Mouse (Mus musculus) forelimb bud, embryonic 11.5 days (tissue): ENCODE measurements around the gene Fam161b.

Experiments
- DNase-seq: peaks from one replicate; pipeline ENCODE4 v3.0.0-alpha.2; 2012; ENCODE audit warnings: low read depth, low spot score

Fam161b gene

DNA sequence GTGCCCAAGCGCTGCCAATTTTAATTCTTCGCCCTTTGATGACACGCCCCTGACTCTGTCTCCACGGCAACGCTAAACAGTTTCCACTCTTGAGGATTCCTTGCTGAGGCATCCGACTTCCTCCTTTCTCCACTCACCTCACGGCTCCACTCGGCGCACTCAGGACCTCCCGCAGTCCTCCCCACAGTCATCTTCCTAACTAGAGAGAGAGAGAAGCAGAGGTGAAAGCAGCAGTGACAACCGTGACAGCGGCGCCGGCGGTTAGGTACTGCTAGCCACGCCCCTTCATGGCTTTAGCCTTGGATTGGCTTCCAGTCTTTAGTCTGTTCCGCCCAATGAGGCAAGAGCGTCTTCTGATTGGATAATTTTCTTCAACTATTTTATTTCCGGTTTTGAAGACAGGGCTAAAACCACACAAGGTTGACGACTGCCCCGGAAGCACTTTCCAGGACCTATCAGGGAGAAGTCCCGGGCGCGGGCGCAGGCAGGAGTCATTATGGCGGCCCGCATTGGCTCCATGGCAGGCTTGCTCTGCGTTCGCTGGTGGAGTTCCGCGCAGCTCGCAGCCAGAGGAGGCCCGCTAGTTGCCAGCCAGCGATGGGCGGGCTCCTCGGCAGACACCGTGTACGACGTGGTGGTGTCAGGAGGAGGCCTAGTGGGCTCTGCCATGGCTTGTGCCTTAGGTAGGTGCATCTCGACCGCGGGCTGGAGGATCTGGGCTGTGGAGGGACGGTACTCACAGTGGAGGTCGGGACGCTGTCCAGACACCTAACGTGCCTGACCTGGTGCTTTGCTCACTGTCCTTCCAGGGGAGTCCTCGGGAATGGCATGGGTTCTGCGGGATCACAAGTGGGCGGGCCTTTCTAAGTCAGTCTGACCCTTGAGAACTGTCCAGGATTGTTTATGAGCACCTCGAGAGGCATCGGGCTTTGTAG lies at the start of gene Fam161b, which contains the start of gene Coq6:
Gene Fam161b (minus strand): TSS at position 279 of the 935 bp plus-strand sequence.
Gene Coq6 (plus strand): TSS at position 103 of the 935 bp plus-strand sequence.
- DNase-seq, result peak; percentile 96

DNA sequence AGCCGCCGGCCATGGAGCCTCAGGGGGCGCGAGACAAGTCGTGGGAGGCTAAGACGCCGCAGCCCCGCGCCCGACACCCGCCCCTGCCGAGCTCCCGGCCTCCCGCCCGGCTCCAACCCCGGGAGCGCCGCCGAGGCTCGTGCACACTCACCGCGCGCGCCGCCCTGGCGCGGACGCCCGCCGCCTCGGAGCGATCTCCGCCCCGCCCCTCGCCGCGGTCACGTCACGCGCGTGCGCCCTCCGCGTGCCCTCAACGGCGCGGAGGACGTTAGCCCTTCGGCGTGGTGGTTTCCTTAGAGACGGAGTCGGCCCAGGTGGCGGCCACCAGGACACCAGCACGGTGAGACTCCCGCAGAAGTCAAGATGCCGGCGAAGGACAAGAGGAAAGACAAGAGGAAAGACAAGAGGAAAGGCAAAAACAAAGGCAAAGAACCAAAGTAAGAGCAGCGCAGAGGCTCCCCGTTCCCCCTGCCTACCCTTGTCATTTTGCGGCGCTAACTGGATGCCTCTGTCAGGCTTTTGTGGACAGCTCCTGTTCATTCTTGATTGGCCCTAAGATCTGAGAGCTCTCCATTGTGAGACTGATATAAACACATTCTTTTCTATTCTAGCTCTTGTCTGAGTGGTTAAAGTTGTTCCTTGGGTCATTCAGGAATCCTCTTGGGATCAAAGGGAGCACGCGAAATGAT lies 47.3 kb upstream of the Fam161b start, which contains the start of the genes Entpd5 and Bbof1:
Gene Entpd5 (minus strand): TSS at position 211 of the 689 bp plus-strand sequence.
Gene Bbof1 (plus strand): TSS at position 253 of the 689 bp plus-strand sequence.
- DNase-seq, result peak; percentile 83

DNA sequence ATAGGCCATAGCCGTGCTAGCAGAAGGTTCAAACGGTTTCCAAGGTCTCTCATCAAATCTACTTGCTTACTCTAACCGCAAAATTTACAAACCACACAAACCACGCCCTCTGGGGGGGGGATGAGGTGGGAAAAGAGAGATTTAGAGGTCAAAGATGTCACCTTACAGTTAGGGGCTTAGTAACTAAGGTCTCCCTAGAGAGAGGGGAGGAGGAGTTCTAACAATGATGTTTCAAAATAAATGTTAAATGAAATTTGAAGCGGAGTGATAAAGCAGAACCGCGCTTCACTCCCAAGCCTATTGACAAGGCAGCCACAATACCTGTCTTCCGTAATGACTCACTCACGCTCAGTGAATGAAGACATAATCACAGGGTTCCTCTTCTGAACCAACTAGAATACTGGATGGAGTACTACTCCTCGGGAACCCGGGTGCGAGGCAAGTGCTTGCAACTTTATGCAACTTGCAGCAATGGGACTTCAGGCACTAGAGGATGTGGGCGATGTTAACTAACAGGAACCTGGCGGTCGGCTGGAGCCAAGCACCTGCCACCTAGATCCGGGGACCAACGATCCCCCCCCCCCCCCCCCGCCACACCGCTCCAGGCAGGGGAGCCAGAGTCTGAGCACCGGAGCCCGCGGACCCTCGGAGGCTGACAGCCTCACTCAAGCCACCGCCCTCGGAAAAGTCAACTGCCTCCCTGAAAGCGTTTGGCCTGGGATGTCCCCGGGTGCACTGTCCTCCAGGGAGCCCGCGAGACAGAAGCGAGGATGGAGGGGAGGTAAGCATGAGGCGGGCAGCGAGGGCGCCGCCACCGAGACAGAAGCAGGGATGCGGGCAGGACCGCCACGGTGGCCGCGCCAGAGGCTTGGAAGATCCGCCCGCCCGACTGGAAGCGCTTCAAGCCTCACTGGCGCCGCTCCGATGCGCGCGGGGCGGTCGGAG lies 46.5 kb upstream of the Fam161b start:
- DNase-seq, result peak; percentile 5

DNA sequence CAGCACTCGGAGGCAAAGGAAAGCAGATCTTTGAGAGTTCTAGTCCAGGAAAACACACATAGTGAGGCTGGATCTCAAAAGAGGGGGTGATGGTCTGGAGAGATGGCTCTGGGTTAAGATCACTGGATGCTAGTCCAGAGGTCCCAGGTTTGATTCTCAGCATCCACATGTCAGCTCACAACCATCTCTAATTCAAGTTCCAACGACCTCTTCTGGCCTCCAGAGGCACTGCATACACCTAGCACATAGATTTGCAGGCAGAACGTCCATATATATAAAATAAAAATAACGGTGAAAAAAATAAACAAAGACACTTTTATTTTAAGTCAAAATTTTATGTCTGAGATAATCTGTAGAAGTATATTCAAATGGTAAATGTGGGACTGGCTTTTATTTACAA lies 45.6 kb upstream of the Fam161b start:
- no peak for DNase-seq

DNA sequence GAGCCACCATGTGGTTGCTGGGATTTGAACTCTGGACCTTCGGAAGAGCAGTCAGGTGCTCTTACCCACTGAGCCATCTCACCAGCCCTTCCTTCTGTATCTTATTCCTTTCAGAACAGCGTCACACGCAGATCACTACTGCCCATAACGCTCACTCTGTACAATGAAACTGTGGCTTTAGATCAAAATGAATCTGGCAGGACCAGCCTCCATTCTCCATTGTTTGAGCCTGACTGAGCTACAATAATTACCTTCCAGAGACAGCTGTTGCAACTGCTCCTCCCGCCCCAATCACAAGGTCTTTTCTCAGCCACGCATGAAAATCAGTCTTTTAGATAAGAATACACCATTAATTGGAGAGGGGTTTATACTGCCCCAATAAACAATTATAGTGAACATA lies 42.9 kb upstream of the Fam161b start:
- DNase-seq, result no peak

DNA sequence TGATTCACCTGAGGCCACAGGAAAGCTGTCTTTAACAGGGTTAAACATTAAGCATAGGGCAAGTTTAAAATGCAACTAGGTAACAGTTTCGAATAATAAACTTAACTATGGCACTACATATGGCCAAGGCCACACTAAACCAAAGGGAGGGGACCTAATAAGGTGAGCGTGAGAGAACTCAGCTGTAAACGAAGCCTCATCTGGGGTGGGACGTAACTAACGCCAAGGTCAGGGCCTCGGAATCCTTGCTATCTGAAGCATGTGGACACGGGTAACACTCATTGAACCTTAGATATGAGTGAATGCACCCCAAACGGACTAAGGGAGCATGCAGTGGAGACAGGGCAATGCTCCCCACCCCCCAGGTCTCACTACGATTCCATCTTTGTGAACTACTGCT lies 41.3 kb upstream of the Fam161b start:
- no peak for DNase-seq

DNA sequence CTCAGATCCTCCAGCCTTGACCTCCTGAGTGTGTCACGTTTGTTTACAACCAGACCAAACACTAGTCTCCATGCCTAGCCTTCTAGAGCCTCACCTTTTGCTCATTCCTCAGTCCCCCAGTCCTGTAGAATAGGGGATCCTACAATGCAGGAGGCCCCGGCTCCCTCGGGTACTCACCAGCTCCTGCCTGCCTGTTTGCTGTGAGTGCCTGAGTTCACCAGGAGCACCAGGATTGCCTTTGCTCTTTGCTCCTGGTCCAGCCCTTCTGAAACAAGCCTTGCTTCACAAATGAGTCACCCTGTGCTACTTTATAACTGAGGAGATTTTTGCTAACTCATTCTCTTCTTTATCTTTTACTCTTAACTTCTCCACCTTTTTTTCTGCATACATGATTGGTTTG lies 39.0 kb upstream of the Fam161b start:
- no peak for DNase-seq

DNA sequence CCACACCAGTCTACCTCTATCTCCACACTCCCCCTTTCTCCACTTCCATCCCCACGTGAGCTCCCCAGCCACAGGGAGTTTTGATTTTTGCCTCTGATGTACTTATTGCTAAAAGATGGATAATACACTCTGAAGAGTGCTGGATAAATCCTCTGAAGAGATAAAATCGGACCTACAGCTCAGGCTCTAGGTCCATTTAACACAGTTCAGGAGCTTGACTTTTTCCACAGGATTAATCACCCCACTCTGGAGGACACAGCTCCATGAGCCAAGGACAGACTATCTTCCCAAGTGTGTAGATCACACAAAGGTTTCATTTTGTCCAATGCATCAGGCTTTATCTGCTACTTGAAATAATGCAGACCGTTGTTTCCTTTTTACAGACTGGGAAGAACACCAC lies 38.4 kb upstream of the Fam161b start:
- no peak for DNase-seq

DNA sequence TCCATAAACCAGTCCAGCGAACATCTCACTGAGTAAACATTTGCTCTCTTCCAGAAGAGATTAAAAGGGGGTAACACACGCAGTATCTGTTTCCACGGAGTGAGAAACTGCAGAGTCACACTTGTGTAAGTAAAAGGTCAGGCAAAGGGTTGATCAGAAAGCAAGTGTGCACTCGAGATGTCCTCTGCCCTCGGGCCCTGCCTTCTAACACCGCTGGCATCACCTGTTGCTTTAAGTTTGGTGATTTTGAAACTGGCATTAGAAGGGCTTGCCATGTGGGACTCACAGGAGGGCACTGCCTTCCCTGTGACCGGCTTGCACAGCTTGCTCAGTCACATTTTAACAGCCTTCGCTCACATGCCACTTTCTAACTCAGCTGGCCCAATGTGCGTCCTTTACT lies 38.0 kb upstream of the Fam161b start:
- no peak for DNase-seq

DNA sequence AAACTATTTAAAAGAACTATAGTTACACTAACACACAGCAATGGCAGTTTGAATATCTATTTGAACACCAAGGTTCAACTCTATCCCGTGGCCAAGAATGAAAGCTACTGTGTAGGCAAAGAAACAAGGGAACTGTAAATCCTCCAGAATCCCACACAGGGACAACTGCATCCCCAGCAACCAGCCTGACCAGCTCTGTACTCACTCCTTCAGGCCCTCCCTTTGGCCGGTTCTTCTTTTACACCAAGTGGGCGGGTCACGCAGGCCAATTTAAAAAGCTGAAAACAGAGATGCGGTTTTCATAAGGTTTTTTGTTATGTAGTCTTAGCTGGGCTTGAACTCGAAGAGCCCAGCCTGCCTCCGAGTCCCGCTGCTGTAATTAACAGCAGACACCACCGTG lies 37.5 kb upstream of the Fam161b start:
- no peak for DNase-seq

DNA sequence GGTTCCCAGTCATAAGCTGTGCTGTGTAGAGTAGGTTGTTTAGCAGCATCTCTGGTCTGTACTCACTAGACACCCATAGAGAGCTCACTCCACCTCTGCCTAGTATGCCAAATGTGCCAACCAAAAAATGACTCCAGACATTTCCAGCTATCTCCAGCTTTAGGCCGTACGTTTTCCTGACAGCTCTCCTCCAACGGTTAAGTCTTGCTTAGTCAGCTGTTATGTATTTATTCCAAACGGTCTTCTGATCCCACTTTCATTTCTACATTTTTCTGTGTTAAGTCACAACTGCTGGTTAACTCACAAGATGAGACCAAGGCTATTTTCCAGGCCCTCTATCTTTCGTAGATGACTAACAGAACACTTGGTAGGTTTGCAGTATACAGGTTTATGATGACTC lies 37.0 kb upstream of the Fam161b start:
- DNase-seq, result no peak

DNA sequence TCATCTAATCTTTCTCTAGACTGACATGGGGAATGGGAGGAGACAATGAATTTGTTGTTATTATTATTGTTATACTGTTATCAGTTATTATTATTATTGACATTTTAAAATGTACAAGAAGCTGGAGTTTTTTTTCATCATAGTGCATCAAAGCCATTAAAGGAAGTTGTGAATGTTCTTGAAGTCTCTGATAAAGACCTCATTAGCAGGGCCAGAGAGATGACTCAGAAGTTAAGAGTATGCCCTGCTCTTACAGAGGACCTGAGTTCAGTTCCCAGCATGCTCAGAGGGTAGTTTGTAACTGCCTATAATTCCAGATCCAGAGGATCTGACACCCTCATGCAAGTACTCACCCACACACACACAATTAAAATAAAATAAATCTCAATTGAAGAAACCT lies 36.1 kb upstream of the Fam161b start:
- no peak for DNase-seq

DNA sequence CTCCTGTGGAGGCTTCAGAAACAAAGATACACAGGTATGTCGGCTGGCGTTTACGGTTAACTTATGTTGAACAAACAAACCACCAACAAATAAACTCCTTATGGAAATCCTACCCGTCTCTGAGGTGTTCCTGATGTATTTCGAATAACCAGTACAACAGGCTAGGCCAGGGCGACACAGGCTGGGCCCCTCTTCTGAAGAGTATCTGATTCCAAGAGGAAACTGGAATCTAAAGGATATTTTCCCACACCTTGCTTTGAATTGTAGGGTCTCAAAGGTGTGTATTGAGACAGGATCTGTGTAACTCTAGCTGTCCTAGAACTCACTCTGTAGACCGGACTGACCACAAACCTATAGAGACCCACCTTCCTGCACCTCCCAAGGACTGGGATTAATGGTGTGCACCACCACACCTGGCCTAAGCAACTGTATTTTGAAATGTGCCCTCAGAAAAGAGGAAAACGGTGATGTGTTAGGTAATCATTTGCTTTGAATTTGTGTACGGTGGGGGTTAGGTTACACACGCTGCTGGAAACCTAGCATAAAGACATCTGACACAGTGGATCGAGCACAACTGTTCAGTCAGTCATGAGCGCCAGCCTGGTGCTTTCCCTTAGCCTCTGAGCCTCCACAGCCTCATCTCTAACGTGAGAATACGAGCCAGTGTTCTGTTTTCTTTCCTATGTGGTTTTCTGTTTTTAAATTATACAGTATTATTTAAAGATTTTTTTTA lies 35.5 kb upstream of the Fam161b start:
- no peak for DNase-seq

DNA sequence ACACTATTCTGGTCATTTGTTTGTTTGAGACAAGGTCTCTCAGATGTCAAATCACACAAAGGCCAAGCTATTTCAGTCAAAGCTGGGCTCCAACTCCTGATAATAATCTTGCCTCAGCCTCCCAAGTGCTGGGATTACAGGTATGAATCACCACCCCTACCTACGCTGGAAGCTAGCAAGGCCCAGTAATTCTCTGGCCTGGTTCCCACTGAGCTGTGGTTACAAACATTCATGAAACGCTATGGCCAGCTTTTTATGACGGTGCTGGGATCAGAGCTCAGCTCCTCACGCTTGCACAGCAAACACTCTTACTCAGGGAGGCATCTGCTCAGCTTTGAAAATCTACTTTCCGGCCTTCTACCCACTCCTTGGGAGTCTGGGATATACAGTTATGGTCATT lies 32.2 kb upstream of the Fam161b start:
- DNase-seq, result no peak

DNA sequence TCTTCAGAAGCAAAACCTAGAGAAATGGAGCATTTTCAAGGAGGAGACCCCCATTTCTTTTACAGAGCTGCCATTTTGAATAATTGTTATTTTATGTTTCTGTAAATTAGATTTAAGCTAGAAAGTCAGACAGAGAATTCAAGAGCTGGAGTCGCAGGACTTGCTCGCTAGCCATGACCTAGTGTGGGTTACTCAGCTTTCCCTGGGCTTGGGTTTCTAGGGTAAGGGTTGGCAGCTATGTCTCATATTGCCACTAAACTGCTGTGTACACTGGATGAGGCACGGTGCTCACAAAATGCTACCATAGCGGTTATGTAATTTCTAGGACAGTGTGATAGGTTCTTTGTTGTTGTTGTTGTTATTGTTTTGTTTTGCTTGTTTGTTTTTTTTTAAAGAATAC lies 31.0 kb upstream of the Fam161b start:
- DNase-seq, result no peak

DNA sequence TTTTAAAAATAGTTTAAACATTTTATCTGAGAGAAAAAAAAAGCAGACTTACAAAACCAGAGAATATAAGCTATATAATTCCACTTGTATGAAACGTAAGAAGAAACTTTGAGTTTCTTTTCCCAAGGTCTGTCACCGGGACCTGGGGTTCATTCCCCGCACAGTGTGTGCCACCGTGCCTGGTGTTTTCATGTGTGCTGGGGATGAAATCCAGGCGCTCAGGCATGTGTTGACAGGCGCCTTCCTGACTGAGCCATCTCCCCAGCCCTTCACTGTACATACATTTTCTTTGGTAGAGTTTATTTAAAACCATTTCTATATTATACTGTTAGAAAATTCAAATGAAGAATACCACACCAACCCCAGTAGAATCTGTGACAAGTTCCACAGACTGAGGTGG lies 28.7 kb upstream of the Fam161b start:
- peak; percentile 26 for DNase-seq

DNA sequence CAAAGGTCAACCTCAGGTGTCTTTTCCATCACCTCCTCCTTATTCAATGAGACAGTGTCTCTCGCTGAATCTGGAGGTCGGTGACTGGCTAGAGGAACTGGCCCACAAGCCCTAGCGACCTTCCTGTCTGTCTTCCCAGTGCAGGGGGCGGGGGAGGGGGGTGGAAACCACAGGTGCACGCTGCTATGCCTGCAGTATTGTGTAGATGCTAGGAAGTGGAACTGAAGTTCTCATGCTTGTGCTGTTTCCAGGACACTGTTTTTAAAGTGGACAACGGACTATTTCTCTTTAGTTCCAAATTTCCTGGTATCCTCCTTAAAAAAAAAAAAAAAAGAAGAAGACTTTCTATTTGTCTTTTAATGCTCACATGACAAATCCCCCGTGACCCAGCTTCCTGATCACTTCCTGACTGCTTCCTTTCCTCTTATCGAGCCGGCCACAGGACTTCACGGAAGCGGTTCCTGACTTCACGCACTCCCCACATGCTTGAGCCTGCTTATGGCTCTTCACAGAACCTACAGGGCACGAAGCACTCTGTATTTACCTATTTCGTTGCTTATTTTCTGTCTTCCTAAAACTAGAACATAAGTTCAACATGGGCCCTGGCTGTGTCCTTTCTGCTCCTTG lies 27.3 kb upstream of the Fam161b start:
- no peak for DNase-seq

DNA sequence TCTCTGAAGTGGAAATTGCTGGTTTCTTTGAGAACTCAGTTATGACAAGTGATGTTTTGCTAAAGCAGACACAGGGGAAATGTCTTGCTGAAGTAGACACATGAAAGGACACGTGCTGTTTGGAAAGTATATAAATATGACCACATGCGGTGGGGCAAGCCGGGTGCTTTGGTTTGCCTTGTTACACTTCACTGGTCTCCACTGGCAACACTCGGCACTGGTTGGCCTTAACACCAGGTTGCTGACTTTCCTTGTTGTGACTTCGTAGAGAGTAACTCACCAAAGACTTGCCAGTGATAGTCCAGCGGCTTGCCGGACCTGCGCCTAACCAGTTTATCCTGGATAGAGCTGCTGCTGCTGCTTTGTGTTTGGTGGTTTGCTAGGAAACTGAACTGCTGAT lies 26.5 kb upstream of the Fam161b start:
- no peak for DNase-seq

DNA sequence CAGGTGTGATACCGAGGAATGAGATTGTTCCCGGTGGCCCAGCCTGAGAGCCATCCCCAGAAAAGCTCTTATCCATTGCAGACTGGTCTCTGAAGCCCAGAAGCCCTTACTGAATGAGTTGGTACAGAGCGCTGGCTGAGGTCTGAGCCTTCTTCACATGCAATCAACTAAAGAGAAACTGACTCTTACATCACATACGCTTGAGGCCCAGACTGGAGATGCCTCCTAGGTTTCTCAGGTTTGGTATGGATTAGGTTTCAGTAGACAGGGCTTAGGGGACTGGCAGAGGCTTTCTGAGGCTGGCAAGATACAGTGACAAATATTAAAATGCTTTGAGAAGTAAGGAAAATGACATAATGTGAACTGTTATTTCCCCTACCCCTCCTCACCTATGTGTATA lies 23.8 kb upstream of the Fam161b start:
- no peak for DNase-seq

DNA sequence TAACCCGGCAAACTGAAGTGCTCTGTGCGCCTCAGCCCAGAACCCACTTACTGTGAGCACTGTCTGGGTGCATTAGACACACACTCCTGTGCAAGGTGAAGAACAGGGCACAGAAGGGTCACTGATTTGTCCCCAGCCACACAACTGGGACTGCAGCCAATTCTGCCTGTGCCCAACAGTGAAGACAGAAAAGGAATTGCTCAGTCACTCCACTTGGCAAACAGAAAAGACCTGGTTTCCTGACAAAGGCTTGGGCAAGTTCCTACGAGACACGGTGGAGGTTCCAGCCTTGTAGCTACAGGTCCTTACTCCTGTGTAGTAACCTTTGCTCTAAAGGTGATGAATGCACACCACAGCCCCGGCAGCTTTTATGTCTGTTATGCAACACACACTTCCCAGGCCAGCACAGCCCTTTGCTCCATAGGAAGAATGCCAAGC lies 23.0 kb upstream of the Fam161b start:
- DNase-seq, result no peak
